Mouse (Mus musculus) liver, embryonic 16.5 days (tissue): ENCODE measurements around the gene Ptpn13. TPM values are rescaled to one million over a fixed set of nuclear protein-coding genes. Genes with fewer than 3 reads are reported as not detected.

Experiments
- ATAC-seq: fragments of 200-750 bp; cut with Nextera tagmentation; 2 replicates; pipeline ENCODE4 v1.8.0; 2017; ENCODE audit warnings: low read depth, mild to moderate bottlenecking, moderate number of reproducible peaks, moderate library complexity
- H3K27ac ChIP-seq: fragments of 300-500 bp; sonication (generic); 2 replicates; pipeline ENCODE4 v1.5.1; 2014; ENCODE audit warnings: mild to moderate bottlenecking, low read length
- H3K27me3 ChIP-seq: fragments of 300-500 bp; sonication (generic); 2 replicates; pipeline ENCODE4 v1.6.1; 2014; ENCODE audit warnings: low read depth, low read length, mixed read lengths; ENCODE audit not compliant: control insufficient read depth, insufficient read depth
- H3K36me3 ChIP-seq: fragments of 300-500 bp; sonication (generic); 2 replicates; pipeline ENCODE4 v1.6.1; 2014; ENCODE audit warnings: mild to moderate bottlenecking; ENCODE audit not compliant: control insufficient read depth, insufficient read depth
- H3K4me1 ChIP-seq: fragments of 300-500 bp; sonication (generic); 2 replicates; pipeline ENCODE4 v1.6.1; 2014; ENCODE audit warnings: low read depth, low read length, mixed read lengths; ENCODE audit not compliant: control insufficient read depth
- H3K4me2 ChIP-seq: fragments of 300-500 bp; sonication (generic); 2 replicates; pipeline ENCODE4 v1.6.1; 2014; ENCODE audit warnings: low read depth, low read length, mixed read lengths
- H3K4me3 ChIP-seq: fragments of 300-500 bp; sonication (generic); 2 replicates; pipeline ENCODE4 v1.5.1; 2014; ENCODE audit warnings: low read depth, mild to moderate bottlenecking, low read length
- H3K9ac ChIP-seq: fragments of 300-500 bp; sonication (generic); 2 replicates; pipeline ENCODE4 v1.6.1; 2014; ENCODE audit warnings: low read depth, low read length
- H3K9me3 ChIP-seq: fragments of 300-500 bp; sonication (generic); replicated peaks from 2 replicates; pipeline ENCODE4 v1.6.1; 2016; ENCODE audit warnings: low read length; ENCODE audit not compliant: control insufficient read depth
- WGBS: fragments of 180-500 bp; shearing (Covaris S2); extraction: QIAGEN DNeasy Blood & Tissue Kit; methylation state at CpG from one replicate; pipeline ENCODE4 v1.1.7; 2014; ENCODE audit not compliant: insufficient replicate concordance; 5-methylcytosine and 5-hydroxymethylcytosine counted together
- polyA plus RNA-seq: library from polyadenylated mRNA; unstranded; fragments of >200 nt; fragmentation: Nextera tagmentation; extraction: Ambion mirVana; gene quantifications from 2 replicates; pipeline ENCODE4 v1.2.1, GENCODE M21; 2015

Ptpn13 gene
- polyA plus RNA-seq, 1 experiment from 2014 or later, result 0.78 TPM

DNA sequence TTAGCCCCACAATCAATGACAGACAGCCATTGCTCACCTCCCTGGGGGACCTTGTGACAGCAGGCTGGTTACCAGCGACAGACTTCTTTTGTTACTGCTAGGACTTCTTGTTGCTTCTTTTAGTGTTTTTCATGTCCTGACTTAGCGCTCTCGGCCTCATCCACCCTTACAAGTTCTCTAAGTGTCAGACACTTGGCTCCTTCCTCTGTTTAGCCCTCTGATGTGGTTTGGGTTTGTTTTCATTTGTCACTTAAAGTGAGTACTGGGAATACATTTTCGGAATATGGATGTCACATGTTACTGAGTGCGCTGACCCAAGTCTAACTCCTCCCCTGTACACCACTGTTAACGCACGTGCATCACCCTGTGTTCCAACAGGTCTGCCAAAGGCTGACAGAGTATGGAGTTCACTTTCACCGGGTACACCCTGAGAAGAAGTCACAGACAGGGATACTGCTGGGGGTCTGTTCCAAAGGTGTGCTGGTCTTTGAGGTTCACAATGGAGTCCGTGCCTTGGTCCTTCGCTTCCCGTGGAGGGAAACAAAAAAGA lies 107.9 kb downstream of the Ptpn13 start:
- no peak overlapping the region for H3K4me2 ChIP-seq
- H3K27me3 ChIP-seq, result no peaks in the 10 kb centered on the region
- ATAC-seq, result no peak
- WGBS, result 78% methylated on average over 11 of the region's 11 CpGs
- H3K36me3 ChIP-seq, result no peaks in the 10 kb centered on the region
- no peaks in the 10 kb centered on the region for H3K4me1 ChIP-seq
- no peaks in the 10 kb centered on the region for H3K9me3 ChIP-seq
- H3K4me3 ChIP-seq, result no peak overlapping the region
- no peak overlapping the region for H3K9ac ChIP-seq
- H3K27ac ChIP-seq, result no peak overlapping the region

DNA sequence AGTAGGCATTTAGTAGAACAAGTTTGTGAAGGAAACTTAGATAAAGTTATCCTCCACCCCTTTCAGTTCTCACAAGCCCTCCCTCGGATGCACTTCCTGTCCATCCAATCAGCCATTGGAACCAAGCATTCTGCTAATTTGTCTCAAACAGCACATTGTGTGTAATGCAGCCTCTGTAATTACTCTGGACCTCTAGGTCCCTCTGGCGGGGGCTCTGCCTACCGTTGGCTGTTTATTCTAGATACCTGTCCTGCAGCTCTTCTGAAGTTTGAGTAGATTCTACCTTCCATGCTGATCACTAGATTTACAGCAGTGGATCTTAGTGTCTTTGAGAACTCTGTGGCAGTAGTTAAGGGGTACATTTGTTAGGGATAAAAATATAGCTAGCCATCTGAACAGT lies 109.5 kb downstream of the Ptpn13 start:
- no peaks in the 10 kb centered on the region for H3K4me1 ChIP-seq
- H3K4me2 ChIP-seq, result no peak overlapping the region
- H3K4me3 ChIP-seq, result no peak overlapping the region
- H3K9ac ChIP-seq, result no peak overlapping the region
- no peaks in the 10 kb centered on the region for H3K36me3 ChIP-seq
- H3K9me3 ChIP-seq, result no peaks in the 10 kb centered on the region
- H3K27me3 ChIP-seq, result no peaks in the 10 kb centered on the region
- 51% methylated on average over 3 of the region's 3 CpGs for WGBS
- H3K27ac ChIP-seq, result no peak overlapping the region
- ATAC-seq, result no peak

DNA sequence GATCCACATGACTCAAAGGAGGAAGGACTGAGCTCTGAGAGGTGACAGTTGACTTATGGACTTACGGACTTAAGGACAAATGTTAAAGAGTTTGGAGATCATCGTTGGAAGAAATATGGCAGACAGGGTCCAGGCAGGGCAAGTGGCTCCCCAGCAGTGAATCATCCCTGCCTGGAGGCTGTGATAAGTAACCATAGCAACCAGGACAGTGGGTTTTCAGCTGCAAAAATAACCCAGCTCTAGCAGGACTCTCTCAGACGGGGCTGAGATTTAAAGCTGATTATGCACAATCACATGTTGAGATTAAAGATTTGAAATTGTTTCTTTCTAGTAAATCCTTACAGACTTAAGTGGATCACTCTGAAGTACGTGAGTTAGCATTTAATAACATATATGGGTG lies 112.4 kb downstream of the Ptpn13 start:
- Histone ChIP-seq H3K27me3 (no peaks in the 10 kb centered on the region), H3K4me3 (no peak overlapping the region), H3K4me1 (no peaks in the 10 kb centered on the region), H3K36me3 (no peaks in the 10 kb centered on the region), H3K9ac (no peak overlapping the region), H3K4me2 (no peak overlapping the region), H3K27ac (no peak overlapping the region), H3K9me3 (no peaks in the 10 kb centered on the region)
- WGBS, result 56% methylated on average over 4 of the region's 4 CpGs
- ATAC-seq, result no peak

DNA sequence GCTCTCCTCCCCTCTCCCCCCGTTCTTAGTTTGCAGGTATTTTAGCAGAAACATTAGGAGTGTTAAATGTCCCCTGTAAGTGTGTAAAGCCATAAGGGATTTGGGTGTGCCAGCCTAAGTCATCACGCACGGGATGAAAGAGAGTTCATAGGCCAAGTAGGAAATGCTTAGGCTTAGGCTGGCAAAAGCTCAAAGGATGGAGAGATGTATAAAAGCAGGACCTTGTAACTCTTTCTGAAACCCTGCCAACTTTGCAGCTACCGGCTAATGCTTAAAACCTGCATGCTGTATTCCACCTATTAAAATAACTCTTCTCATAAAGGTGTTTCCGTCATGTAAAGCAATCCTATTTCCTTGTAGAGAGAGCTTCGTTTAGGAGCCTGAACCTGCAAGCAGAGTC lies 115.6 kb downstream of the Ptpn13 start:
- no peak overlapping the region for H3K27ac ChIP-seq
- H3K36me3 ChIP-seq, result no peaks in the 10 kb centered on the region
- H3K27me3 ChIP-seq, result no peaks in the 10 kb centered on the region
- H3K4me3 ChIP-seq, result no peak overlapping the region
- ATAC-seq, result no peak
- H3K4me1 ChIP-seq, result no peaks in the 10 kb centered on the region
- 62% methylated on average over 6 of the region's 6 CpGs for WGBS
- no peak overlapping the region for H3K4me2 ChIP-seq
- no peak overlapping the region for H3K9ac ChIP-seq
- H3K9me3 ChIP-seq, result no peaks in the 10 kb centered on the region

DNA sequence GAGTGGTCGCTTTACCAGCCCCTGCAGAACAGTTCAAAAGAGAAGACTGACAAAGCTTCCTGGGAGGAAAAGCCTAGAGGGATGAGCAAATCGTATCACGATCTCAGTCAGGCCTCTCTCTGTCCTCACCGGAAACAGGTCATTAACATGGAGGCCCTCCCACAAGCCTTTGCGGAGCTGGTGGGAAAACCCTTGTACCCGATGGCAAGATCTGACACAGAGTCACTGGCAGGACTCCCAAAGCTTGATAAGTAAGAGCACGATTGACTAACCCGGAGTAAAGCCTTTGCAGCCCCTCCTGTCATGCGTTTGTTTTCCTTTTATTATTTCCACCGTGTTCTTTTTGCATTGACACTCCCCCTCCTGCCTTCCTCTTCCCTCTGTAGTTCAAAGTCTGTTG lies 116.1 kb downstream of the Ptpn13 start:
- WGBS, result 65% methylated on average over 10 of the region's 10 CpGs

DNA sequence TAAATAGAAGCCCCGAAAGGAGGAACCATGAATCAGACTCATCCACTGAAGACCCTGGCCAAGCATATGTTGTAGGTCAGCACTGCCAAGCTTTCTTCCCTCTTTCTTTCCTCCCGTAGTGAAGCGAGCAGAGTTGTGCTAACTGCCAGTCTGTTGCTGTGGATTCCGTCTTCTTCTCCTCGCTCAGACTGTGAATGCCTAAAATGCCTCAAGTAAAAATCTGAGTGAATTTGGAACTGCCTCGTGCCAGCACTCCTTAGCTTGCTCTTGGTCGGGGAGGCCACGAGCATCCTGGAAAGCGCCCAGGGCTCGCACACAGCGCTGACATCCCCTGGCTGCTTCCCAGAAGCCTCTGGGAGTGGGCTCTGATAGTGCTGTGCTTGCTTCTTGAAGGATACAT lies 116.5 kb downstream of the Ptpn13 start:
- 63% methylated on average over 11 of the region's 11 CpGs for WGBS
- no peaks in the 10 kb centered on the region for H3K27me3 ChIP-seq
- H3K4me1 ChIP-seq, result no peaks in the 10 kb centered on the region
- H3K4me2 ChIP-seq, result no peak overlapping the region
- H3K36me3 ChIP-seq, result no peaks in the 10 kb centered on the region
- H3K4me3 ChIP-seq, result no peak overlapping the region
- no peak overlapping the region for H3K9ac ChIP-seq
- no peaks in the 10 kb centered on the region for H3K9me3 ChIP-seq
- ATAC-seq, result no peak
- no peak overlapping the region for H3K27ac ChIP-seq

More for the DNA sequence above, 116.1 kb downstream of the Ptpn13 start:
- Histone ChIP-seq H3K9ac (no peak overlapping the region), H3K4me1 (no peaks in the 10 kb centered on the region), H3K27ac (no peak overlapping the region), H3K4me2 (no peak overlapping the region), H3K9me3 (no peaks in the 10 kb centered on the region), H3K36me3 (no peaks in the 10 kb centered on the region), H3K27me3 (no peaks in the 10 kb centered on the region), H3K4me3 (no peak overlapping the region)
- no peak for ATAC-seq

DNA sequence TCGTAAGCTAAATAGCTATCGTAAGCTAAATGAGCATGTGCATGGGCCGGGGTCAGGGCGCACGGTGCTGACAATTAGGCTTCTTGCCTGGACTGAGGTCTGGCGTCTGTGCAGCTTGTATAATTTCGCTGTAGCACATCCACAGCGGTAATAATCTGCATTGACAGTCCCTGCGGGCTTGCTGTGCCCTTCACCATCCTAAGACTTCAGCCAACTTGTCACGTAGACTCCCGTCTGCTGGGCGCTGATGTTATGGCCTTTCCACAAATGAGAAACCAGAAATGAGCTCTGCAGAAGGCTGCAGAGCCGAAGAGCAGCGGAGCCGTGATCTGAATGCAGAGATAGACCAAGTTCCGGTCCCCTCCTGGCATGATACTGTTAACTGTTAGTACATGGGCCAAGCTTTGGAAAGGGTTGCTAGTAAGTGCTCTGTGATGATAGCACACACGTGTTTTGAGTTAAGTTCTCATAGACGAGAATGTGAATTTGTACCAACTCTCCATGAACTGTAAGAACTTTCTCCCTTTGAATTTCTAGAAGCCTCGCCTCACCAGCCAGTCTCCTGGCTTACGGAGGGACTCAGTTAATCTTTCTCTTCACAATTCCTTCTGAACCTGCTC lies 120.5 kb downstream of the Ptpn13 start:
- Histone ChIP-seq H3K27ac (no peak overlapping the region), H3K4me1 (no peaks in the 10 kb centered on the region), H3K4me3 (no peak overlapping the region), H3K36me3 (no peaks in the 10 kb centered on the region), H3K27me3 (no peaks in the 10 kb centered on the region), H3K9ac (no peak overlapping the region), H3K4me2 (no peak overlapping the region), H3K9me3 (no peaks in the 10 kb centered on the region)
- WGBS, result 74% methylated on average over 20 of the region's 20 CpGs
- no peak for ATAC-seq

DNA sequence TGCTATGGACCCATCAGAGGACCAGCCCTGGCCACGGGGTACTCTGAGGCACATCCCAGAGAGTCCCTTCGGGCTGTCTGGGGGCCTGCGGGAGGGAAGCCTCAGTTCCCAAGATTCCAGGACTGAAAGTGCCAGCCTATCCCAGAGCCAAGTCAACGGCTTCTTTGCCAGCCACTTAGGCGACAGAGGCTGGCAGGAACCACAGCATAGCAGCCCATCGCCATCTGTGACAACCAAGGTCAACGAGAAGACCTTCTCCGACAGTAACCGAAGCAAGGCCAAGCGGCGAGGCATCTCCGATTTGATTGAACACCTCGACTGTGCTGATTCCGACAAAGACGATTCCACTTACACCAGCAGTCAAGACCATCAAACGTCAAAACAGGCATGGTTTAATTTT lies 129.8 kb downstream of the Ptpn13 start:
- H3K9ac ChIP-seq, result no peak overlapping the region
- H3K36me3 ChIP-seq, result no peaks in the 10 kb centered on the region
- H3K27me3 ChIP-seq, result no peaks in the 10 kb centered on the region
- no peak overlapping the region for H3K4me3 ChIP-seq
- WGBS, result 80% methylated on average over 16 of the region's 16 CpGs
- H3K9me3 ChIP-seq, result no peaks in the 10 kb centered on the region
- H3K4me1 ChIP-seq, result no peaks in the 10 kb centered on the region
- no peak overlapping the region for H3K27ac ChIP-seq
- ATAC-seq, result no peak
- H3K4me2 ChIP-seq, result no peak overlapping the region

DNA sequence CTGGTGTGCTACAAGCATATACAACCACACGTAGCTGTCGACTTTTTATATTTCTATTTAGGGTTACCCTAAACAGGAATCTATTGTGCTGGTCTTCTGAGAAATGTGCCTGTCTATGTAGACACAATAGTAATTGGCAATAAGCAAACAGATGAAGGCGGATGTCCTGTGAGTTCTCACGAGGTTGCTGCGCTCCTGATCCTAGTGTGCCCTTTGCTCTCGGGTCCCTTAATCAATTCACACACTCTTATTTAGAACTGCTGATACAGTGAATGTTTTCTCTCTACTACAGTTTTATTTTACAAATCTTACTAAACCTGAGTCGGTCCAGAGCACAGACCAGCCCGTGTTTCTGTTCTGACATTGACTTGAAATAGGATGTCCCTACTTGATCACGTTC lies 135.6 kb downstream of the Ptpn13 start:
- no peak overlapping the region for H3K4me3 ChIP-seq
- H3K36me3 ChIP-seq, result no peaks in the 10 kb centered on the region
- H3K4me2 ChIP-seq, result no peak overlapping the region
- H3K27ac ChIP-seq, result no peak overlapping the region
- no peak overlapping the region for H3K9ac ChIP-seq
- 69% methylated on average over 9 of the region's 9 CpGs for WGBS
- ATAC-seq, result no peak
- H3K4me1 ChIP-seq, result no peaks in the 10 kb centered on the region
- no peaks in the 10 kb centered on the region for H3K27me3 ChIP-seq
- H3K9me3 ChIP-seq, result no peaks in the 10 kb centered on the region
